Mouse (Mus musculus) limb, embryonic 13.5 days (tissue): ENCODE data around the gene Gusb. TPM values are rescaled to one million over a fixed set of nuclear protein-coding genes. Genes with fewer than 3 reads are reported as not detected.
"Not testable (repeated sequence)": the region's sequence is repeated elsewhere in the genome, so short reads cannot be mapped to it uniquely, and the experiment has no call there.

Experiments
- ATAC-seq: fragments of 200-750 bp; cut with Nextera tagmentation; 2 replicates; pipeline ENCODE4 v1.8.0; 2017; ENCODE audit warnings: low read depth, moderate number of reproducible peaks, moderate TSS enrichment; ENCODE audit not compliant: low FRiP score
- H3K27ac ChIP-seq: fragments of 300-500 bp; sonication (generic); 2 replicates; pipeline ENCODE4 v1.5.1; 2015; ENCODE audit warnings: inconsistent platforms, mild to moderate bottlenecking, moderate library complexity
- H3K27me3 ChIP-seq: fragments of 300-500 bp; sonication (generic); 2 replicates; pipeline ENCODE4 v1.6.1; 2015; ENCODE audit warnings: mild to moderate bottlenecking, inconsistent platforms
- H3K36me3 ChIP-seq: fragments of 300-500 bp; sonication (generic); 2 replicates; pipeline ENCODE4 v1.6.1; 2015; ENCODE audit warnings: inconsistent platforms, mild to moderate bottlenecking, moderate library complexity
- H3K4me1 ChIP-seq: fragments of 300-500 bp; sonication (generic); 2 replicates; pipeline ENCODE4 v1.6.1; 2015; ENCODE audit warnings: inconsistent platforms
- H3K4me2 ChIP-seq: fragments of 300-500 bp; sonication (generic); replicated peaks from 2 replicates; pipeline ENCODE4 v1.6.1; 2015; ENCODE audit warnings: inconsistent platforms, mild to moderate bottlenecking, moderate library complexity
- H3K4me3 ChIP-seq: fragments of 300-500 bp; sonication (generic); 2 replicates; pipeline ENCODE4 v1.5.1; 2015; ENCODE audit warnings: moderate library complexity, mild to moderate bottlenecking, inconsistent platforms
- H3K9ac ChIP-seq: fragments of 300-500 bp; sonication (generic); 2 replicates; pipeline ENCODE4 v1.6.1; 2015; ENCODE audit warnings: mild to moderate bottlenecking, inconsistent platforms
- H3K9me3 ChIP-seq: fragments of 300-500 bp; sonication (generic); 2 replicates; pipeline ENCODE4 v1.6.1; 2016; ENCODE audit warnings: inconsistent platforms
- WGBS: fragments of 180-500 bp; shearing (Covaris S2); methylation state at CpG from one replicate; pipeline ENCODE4 v1.1.7; 2015; 5-methylcytosine and 5-hydroxymethylcytosine counted together
- polyA plus RNA-seq: library from polyadenylated mRNA; unstranded; fragments of >200 nt; fragmentation: Nextera tagmentation; extraction: Ambion mirVana; gene quantifications from 2 replicates; pipeline ENCODE4 v1.2.1, GENCODE M21; 2015

Gusb gene
- polyA plus RNA-seq, 1 experiment from 2014 or later, result 45.3 TPM

DNA sequence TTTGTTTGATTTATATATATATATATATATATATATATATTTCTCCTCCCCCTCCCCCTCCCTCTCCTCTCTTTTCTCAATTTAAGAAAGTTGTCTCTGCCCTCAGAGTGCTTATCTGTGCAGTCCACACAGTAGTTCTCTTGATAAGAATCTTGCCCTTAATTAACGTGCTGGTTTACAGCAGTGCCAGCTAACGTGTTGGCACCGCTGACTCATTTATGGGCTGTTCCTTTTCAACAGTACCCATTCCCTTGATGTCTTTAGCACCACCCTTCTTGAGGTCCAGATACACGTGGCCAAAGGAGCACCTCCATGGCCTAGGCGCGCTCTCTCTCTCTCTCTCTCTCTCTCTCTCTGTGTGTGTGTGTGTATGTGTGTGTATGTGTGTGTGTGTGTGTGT, 47.1 kb downstream of the Gusb start:
- Histone ChIP-seq H3K4me2 (no peak overlapping the region), H3K9ac (no peak overlapping the region), H3K4me3 (no peak overlapping the region), H3K9me3 (no peaks in the 10 kb centered on the region; the same call in 1 of the 2 replicates), H3K4me1 (no peaks in the 10 kb centered on the region), H3K27me3 (no peaks in the 10 kb centered on the region), H3K36me3 (peaks cover 23% of the 10 kb centered on the region), H3K27ac (no peak overlapping the region)
- no peak for ATAC-seq
- WGBS, result 78% methylated on average over 6 of the region's 6 CpGs

DNA sequence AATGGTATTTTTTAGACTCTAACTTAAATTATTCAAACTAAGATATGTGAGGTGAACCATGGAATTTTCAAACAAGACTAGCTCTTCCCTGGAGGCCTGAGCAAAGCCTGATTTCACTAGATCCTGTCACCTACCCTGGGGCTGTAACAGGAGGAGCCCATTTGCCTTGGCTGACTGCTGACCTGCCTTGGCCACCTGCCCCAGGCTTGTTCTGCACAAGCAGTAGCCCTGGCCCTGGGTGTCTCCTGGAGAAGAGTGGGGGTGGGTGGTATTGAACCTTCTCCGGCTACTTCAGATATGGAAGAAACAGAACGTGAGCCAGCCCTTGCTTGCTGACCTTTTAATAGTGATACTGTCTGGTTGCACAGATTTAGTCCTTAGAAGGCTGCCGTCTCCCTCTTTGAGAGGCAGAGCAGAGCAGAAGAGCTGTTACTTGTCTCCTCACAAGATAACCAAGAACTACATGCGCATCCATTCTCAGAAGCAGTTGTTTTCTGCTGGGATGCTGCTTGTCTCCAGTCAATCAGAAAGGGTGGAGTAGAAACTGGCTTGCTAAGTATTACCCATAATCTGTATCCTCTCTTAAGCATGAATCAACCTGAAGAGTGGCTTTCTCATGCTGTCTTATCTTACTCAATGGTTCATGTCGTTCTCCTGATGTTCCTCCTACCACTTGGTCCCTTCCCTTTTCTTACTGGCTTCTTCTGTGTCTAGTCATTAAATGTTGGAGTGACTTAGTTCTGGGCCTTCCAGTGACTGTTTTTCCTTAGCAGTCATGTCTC, 48.2 kb downstream of the Gusb start:
- Histone ChIP-seq H3K4me2 (no peak overlapping the region), H3K4me1 (no peaks in the 10 kb centered on the region), H3K36me3 (peaks cover 17% of the 10 kb centered on the region), H3K4me3 (no peak overlapping the region), H3K9me3 (no peaks in the 10 kb centered on the region), H3K27ac (no peak overlapping the region), H3K9ac (no peak overlapping the region), H3K27me3 (no peaks in the 10 kb centered on the region)
- ATAC-seq, result no peak
- WGBS, result 87% methylated on average over 5 of the region's 5 CpGs

DNA sequence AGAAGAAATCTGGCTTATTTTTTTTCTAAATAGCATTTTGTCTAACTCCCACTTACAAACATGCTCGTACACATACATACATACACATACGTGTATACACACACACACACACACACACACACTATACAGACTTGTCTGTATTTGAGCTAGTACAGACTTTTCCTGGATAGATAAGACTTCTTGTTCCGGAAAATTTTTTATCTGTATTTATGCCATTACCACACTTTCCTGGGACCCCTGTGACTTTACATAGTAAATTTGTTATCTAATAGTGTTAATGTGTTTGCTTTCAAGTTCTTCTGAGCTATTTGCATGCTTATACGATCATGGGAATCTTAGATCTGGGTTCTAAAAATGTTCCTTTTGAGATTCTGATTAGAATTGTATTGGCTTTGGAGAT, 50.7 kb downstream of the Gusb start:
- no peak overlapping the region for H3K9ac ChIP-seq
- H3K27me3 ChIP-seq, result no peaks in the 10 kb centered on the region
- WGBS, result 97% methylated on average over 4 of the region's 4 CpGs
- H3K9me3 ChIP-seq, result no peaks in the 10 kb centered on the region
- H3K4me3 ChIP-seq, result no peak overlapping the region
- H3K4me2 ChIP-seq, result no peak overlapping the region
- no peak for ATAC-seq
- H3K36me3 ChIP-seq, result 0 out of 2 replicates have a peak, but pooled peaks cover 1% of the 10 kb centered on the region
- H3K4me1 ChIP-seq, result no peaks in the 10 kb centered on the region
- H3K27ac ChIP-seq, result no peak overlapping the region

DNA sequence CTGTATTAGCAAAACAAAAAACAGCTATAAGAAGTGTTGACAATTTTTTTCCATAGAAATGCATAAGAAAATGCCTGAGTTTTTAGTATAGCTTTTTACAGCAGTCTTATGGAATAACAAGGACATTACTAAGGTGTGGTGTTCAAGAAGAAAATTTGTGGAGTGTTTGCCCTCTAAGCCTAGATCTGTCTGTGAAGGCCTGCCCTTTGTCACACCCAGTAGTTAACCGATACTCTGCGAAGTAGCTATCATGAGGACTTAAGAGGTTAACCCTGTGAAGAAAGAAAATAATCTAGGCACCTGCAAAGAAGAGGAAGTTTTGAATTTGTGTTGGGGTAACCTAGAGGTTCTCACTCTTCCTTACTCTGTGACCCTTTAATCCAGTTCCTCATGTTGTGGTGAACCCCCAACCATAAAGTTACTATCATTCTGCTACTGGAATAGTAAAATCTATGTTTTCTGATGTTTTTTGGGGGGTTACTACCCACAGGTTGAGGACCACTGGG, 55.3 kb downstream of the Gusb start:
- no peak for ATAC-seq
- no peak overlapping the region for H3K9ac ChIP-seq
- WGBS, result 89% methylated on average over 2 of the region's 2 CpGs
- no peak overlapping the region for H3K4me3 ChIP-seq
- no peaks in the 10 kb centered on the region for H3K9me3 ChIP-seq
- H3K27ac ChIP-seq, result no peak overlapping the region
- peaks cover 10% of the 10 kb centered on the region for H3K36me3 ChIP-seq
- H3K4me1 ChIP-seq, result peaks cover 10% of the 10 kb centered on the region
- no peak overlapping the region for H3K4me2 ChIP-seq
- H3K27me3 ChIP-seq, result no peaks in the 10 kb centered on the region

DNA sequence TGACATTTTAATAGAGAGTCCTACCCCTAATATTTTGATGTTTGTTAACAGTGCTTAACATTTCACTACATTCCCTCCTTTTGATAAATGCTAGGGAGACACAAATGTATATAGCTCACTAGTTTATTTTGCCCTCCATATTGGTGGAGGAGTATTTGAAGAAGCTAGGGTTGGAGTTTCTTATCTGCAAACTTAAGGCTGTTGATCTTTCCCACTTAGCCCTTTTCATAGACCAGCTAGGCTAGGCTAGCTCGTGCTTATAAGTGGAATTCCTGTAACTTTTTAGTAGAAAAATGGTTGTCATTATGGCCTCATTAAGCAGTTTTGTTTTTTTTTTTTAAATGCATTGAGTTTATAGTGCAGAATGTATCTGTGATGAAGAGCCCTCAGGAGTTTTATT, 59.4 kb downstream of the Gusb start:
- no peaks in the 10 kb centered on the region for H3K27me3 ChIP-seq
- H3K36me3 ChIP-seq, result peaks cover 10% of the 10 kb centered on the region
- H3K9me3 ChIP-seq, result no peaks in the 10 kb centered on the region
- no peak overlapping the region for H3K9ac ChIP-seq
- H3K4me2 ChIP-seq, result peak overlapping the region; percentile 28; the same call in 1 of the 2 replicates
- peaks cover 10% of the 10 kb centered on the region for H3K4me1 ChIP-seq
- H3K27ac ChIP-seq, result no peak overlapping the region
- no peak overlapping the region for H3K4me3 ChIP-seq
- WGBS, result 80% methylated on average over 1 of the region's 1 CpGs
- no peak for ATAC-seq

DNA sequence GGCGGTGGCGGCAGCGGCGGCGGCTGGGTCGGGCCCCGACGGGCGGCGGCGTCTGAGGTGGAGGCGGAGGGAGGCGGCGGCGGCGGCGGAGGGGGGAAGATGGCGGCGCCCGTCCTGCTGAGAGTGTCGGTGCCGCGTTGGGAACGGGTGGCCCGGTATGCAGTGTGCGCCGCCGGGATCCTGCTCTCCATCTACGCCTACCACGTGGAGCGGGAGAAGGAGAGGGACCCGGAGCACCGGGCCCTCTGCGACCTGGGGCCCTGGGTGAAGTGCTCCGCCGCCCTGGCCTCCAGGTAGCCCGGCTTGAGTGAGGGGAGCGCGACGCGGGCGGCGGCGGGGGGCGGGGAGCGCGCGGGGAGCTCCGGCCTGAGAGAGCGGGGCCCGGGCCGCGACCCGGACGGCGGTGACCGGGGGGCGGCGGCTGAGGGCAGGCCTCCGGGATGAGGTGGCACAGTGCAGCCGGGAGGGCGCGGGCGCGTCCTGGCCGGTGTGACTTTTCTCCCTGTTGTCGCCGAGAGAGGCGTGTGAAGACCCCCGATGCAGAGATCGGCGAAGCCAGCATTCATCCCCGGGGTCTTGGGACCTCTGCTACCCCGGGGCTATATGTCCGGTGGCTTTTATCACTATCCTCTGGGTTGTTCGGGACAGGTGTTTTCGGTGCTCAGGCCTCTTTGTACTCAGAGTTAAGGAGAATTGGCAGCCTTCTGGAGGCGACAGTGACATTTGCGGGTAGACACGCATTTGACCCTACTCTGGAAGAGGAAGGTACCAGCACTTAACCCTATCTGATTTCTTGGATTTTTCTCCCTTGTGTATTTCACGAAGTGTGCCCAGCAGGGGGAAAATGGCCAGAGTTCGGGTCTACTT, 60.5 kb downstream of the Gusb start:
- Histone ChIP-seq H3K9ac (peak overlapping the region; percentile 94), H3K4me3 (peak overlapping the region; percentile 94), H3K4me2 (peak overlapping the region; percentile 86), H3K4me1 (peaks cover 10% of the 10 kb centered on the region), H3K27ac (peak overlapping the region; percentile 52; the same call in 1 of the 2 replicates)
- H3K9me3 ChIP-seq, H3K36me3 ChIP-seq, H3K27me3 ChIP-seq: not testable (repeated sequence)
- WGBS, result under 1% methylated on average over 42 of the region's 82 CpGs
- ATAC-seq, result peak; percentile 38

DNA sequence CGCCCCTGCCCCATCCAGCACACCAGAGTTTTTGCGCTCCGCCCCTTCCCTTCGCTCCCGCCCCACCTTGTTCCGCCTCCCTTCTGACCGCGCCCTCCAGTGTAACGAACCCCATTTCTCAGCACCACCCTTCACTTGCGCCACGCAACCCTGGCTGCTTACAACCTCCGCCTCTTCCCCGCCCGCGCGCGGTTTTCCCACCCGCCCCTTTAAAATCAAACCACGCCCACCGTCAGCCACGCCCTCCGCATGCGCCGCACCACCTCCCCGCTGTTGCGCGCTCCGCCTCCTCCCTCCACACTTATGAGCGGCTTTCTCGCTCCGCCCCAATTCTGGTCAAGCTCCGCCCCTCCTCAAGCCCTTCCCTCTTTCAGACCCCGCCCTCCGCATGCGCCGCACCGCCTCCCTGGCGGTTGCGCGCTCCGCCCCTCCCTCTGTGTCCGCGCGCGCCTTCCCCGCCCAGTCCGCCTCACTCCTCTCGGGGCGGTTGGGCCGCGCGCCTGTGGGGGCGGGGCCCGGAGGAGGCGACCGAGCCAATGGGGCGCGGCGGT, 61.3 kb downstream of the Gusb start, which contains the start of gene Vkorc1l1:
Gene Vkorc1l1, plus strand, starts transcription at position 476 of the 551 bp plus-strand sequence.
- Histone ChIP-seq H3K4me3 (peak within 1 kb of the TSS; percentile 94), H3K27me3 (no peaks in the 10 kb centered on the region), H3K9ac (peak within 1 kb of the TSS; percentile 94), H3K4me2 (peak within 1 kb of the TSS; percentile 86), H3K4me1 (peaks cover 10% of the 10 kb centered on the region), H3K27ac (peak within 1 kb of the TSS; percentile 52; the same call in 1 of the 2 replicates), H3K36me3 (peaks cover 10% of the 10 kb centered on the region), H3K9me3 (no peaks in the 10 kb centered on the region)
- peak; percentile 99 for ATAC-seq
- 1% methylated on average over 47 of the region's 59 CpGs for WGBS

DNA sequence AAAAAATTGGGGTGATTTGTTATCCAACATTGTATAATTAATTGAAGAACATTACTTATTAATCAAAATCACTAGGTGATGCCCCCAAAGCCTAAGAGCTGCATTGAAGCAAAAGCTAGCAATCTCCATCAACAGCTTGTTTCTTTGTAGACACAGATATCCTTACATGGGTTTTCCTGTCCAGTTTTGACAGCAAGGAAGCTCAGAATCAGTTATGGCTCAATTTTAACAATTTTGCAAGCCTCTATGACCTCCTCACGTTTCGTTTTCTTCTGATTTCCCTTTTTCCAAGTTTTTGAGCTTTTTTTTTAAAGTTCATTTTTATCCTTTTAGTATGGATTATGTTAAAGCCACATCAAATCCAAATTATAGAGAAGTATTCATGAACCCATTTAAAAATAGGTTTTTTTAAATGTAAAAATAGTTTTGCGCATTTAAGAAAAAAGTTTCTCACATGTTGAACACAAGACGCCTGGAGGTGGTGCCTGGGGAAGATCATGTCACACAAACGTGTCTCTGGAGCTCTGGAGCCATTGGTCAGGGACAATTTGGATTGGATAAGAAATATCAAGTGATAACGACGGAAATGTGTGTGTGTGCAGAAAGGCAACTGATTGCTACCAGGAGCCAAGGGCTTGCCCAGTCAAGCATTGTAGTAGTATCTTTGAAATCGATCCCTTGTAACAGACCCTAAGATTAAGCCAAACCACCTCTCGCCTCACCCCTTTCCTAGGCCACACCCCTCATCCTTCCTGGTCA, 61.9 kb downstream of the Gusb start:
- H3K4me2 ChIP-seq, result peak overlapping the region; percentile 60
- H3K4me1 ChIP-seq, result peaks cover 10% of the 10 kb centered on the region
- WGBS, result 6% methylated on average over 9 of the region's 9 CpGs
- no peak overlapping the region for H3K27ac ChIP-seq
- H3K9me3 ChIP-seq, result no peaks in the 10 kb centered on the region
- peak overlapping the region; percentile 94 for H3K4me3 ChIP-seq
- H3K27me3 ChIP-seq, result no peaks in the 10 kb centered on the region
- ATAC-seq, result peak; percentile 43
- H3K9ac ChIP-seq, result 0 out of 2 replicates have a peak overlapping the region, but pooled peaks have one; percentile 35
- H3K36me3 ChIP-seq, result peaks cover 10% of the 10 kb centered on the region

DNA sequence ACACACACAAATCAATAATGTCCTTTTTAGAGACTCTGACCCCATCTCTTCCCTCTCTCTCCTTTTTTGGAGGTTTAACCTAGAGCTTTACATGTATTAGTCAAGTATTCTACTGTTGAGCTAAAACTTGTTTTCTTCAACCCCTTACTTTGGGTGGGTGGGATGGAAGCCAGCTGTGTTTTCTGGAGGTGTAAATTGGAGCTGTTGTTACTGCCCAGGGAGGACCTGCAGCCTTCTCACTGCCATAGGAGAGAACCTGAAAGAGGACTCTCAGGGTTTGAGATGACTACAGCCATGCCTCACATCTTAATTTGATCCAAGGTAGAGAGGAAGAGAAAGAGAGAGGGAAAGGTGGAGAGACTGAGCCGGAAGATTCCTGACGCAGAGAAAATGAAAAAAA, 62.6 kb downstream of the Gusb start:
- H3K9ac ChIP-seq, result no peak overlapping the region
- no peak overlapping the region for H3K4me2 ChIP-seq
- no peak overlapping the region for H3K27ac ChIP-seq
- H3K9me3 ChIP-seq, result no peaks in the 10 kb centered on the region
- no peak overlapping the region for H3K4me3 ChIP-seq
- no peaks in the 10 kb centered on the region for H3K27me3 ChIP-seq
- peaks cover 10% of the 10 kb centered on the region for H3K4me1 ChIP-seq
- 60% methylated on average over 2 of the region's 2 CpGs for WGBS
- no peak for ATAC-seq
- H3K36me3 ChIP-seq, result peaks cover 7% of the 10 kb centered on the region
